Mouse (Mus musculus): Measurements from ENCODE around the gene Gxylt1. TPM values are rescaled to one million over a fixed set of nuclear protein-coding genes. Genes with fewer than 3 reads are reported as not detected.
"Not testable (repeated sequence)": the region's sequence is repeated elsewhere in the genome, so short reads cannot be mapped to it uniquely, and the experiment has no call there.

Gxylt1 gene
- polyA plus RNA-seq, 1 experiment from 2014 or later, result 4.3 TPM

DNA sequence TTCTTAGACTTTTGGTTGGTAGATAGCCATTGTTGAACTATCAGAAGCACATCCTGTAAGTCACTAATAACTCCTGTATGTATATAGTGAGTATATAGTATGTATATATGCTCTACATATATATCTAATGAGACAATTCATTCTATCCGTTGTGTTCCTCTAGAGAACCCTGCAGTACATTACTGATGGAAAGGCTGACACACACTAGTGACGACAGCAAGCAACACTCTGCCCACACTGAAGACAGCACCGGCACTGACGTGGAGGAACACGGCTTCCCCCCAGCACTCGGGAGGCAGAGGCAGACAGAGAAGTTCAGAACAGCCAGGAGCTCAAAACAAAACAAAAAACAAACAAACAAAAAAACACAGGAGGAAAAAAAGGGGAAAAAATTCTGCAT, 22.6 kb downstream of the Gxylt1 start:
- Histone ChIP-seq H3K9ac (ENCODE audit: low read depth, low read length) (no peak overlapping the region), H3K4me3 (ENCODE audit: low read length) (no peak overlapping the region), H3K9me3 (ENCODE audit: control insufficient read depth, low read length) (no peaks in the 10 kb centered on the region), H3K4me1 (ENCODE audit: control insufficient read depth, insufficient read depth, low read depth, low read length) (no peaks in the 10 kb centered on the region), H3K27me3 (replicated peaks; ENCODE audit: control insufficient read depth, insufficient read depth, low read length) (no peaks in the 10 kb centered on the region), H3K4me2 (ENCODE audit: low read length) (no peak overlapping the region), H3K36me3 (ENCODE audit: control insufficient read depth, insufficient read depth, low read length) (peaks cover 6% of the 10 kb centered on the region), H3K27ac (ENCODE audit: low read depth, low read length) (no peak overlapping the region)
- WGBS, result 86% methylated on average over 6 of the region's 6 CpGs
- no peak for ATAC-seq

DNA sequence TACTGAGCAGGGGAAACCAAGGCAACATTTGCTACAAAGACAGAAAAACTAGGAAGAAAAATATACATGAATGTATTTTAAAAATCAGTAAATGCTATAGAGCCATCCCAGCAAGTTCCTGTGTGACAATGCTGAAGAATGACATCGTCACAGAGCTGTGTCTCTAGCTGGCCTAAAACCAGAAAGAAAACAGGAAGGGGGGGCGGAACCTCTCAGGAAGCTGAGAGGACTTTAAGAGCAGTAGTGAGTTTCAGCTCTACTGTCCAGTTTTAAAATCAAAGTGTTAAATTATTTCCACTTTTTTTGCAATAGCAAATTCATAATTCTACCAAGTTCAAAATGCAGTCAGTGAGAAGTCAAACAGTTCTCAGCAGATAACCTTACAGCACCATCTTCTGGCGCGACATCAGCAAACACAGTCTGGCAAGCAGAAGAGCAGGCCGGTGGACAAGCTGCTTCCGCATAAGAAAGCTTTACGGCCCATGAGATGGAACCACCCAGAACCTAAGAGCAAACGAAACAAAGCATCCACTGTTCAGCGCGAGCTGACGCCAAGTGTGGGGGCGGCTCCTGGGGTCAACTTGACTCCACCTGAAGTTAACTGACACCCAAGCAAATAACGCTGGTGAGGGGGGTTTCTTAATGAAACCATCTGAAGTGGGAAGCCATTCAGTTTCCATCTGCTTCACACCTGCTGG, 23.3 kb downstream of the Gxylt1 start:
- ATAC-seq, result no peak
- H3K27ac ChIP-seq (ENCODE audit: low read depth, low read length), result no peak overlapping the region
- H3K4me2 ChIP-seq (ENCODE audit: low read length), result no peak overlapping the region
- no peaks in the 10 kb centered on the region for H3K9me3 ChIP-seq (ENCODE audit: control insufficient read depth, low read length)
- 65% methylated on average over 13 of the region's 13 CpGs for WGBS
- no peaks in the 10 kb centered on the region for H3K4me1 ChIP-seq (ENCODE audit: control insufficient read depth, insufficient read depth, low read depth, low read length)
- no peak overlapping the region for H3K4me3 ChIP-seq (ENCODE audit: low read length)
- no peaks in the 10 kb centered on the region for H3K27me3 ChIP-seq (replicated peaks; ENCODE audit: control insufficient read depth, insufficient read depth, low read length)
- H3K9ac ChIP-seq (ENCODE audit: low read depth, low read length), result no peak overlapping the region
- H3K36me3 ChIP-seq (ENCODE audit: control insufficient read depth, insufficient read depth, low read length), result peaks cover 4% of the 10 kb centered on the region

DNA sequence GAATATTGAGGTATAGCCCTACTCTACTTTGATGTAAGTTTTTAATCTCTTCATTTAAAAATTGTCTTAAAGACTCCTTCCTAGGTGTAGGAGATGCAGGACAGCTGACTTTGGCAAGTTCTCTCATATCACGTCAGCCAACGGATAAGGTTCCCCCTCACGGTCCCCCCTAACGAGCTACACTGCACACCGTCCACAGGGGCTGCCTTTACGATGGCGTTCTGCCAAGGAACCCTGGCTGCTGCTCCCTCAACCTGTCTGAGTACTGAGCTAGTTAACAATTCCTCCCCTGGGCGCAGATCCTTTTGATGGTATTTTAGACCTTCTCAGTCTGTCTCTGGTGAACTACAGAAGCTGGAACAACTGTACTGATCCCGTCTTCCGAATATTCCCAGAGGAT, 31.8 kb downstream of the Gxylt1 start:
- Histone ChIP-seq H3K36me3 (ENCODE audit: control insufficient read depth, insufficient read depth, low read length) (peaks cover 3% of the 10 kb centered on the region), H3K4me1 (ENCODE audit: control insufficient read depth, insufficient read depth, low read depth, low read length) (no peaks in the 10 kb centered on the region), H3K4me3 (ENCODE audit: low read length) (no peak overlapping the region), H3K27me3 (replicated peaks; ENCODE audit: control insufficient read depth, insufficient read depth, low read length) (no peaks in the 10 kb centered on the region), H3K27ac (ENCODE audit: low read depth, low read length) (no peak overlapping the region), H3K4me2 (ENCODE audit: low read length) (no peak overlapping the region), H3K9ac (ENCODE audit: low read depth, low read length) (no peak overlapping the region), H3K9me3 (ENCODE audit: control insufficient read depth, low read length) (no peaks in the 10 kb centered on the region)
- 59% methylated on average over 10 of the region's 10 CpGs for WGBS
- ATAC-seq, result no peak

DNA sequence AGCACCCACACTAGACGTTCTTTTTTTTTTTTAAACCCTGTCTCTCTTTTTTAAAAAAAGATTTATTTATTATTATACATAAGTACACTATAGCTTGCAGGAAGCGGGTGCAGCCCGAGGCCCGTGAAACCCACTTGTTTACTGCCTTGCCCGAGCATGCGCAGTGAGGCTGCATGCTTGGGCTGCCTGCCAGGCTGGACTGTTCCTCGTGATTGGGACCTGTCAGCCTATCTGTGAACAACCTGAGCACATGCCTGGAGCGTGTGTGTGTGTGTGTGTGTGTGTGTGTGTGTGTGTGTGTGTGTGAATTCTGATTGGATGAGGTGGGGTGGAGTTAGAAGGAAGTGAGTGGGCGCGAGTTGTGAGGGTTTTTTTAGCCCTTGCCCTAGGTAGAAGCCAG, 38.5 kb downstream of the Gxylt1 start:
- not testable (repeated sequence) for H3K9ac ChIP-seq (ENCODE audit: low read depth, low read length); ATAC-seq; H3K27me3 ChIP-seq (replicated peaks; ENCODE audit: control insufficient read depth, insufficient read depth, low read length); H3K27ac ChIP-seq (ENCODE audit: low read depth, low read length); H3K4me2 ChIP-seq (ENCODE audit: low read length); H3K36me3 ChIP-seq (ENCODE audit: control insufficient read depth, insufficient read depth, low read length); H3K4me1 ChIP-seq (ENCODE audit: control insufficient read depth, insufficient read depth, low read depth, low read length); H3K4me3 ChIP-seq (ENCODE audit: low read length)
- peaks cover 10% of the 10 kb centered on the region for H3K9me3 ChIP-seq (ENCODE audit: control insufficient read depth, low read length)
- 94% methylated on average over 10 of the region's 10 CpGs for WGBS

DNA sequence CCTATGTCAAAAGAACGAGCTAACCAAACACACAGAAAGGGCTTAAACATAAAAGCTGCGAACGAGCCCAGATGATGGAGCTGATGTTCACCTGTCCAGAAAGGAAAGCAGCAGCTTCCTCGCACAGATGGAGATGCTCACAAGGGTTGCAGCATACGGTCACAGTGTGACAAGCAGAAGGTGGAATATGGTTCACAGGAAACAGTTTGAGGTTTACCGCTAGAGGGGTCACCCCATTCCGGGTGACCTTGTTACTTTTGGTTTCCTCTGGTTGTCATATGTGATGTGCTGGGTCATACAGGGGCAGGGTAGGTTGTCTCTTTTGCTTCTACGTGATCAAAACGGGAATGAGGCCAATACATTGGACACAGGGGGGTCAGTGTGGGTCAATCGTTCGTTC, 46.0 kb downstream of the Gxylt1 start:
- Histone ChIP-seq H3K9me3 (ENCODE audit: control insufficient read depth, low read length) (0 out of 2 replicates have a peak, but pooled peaks cover 2% of the 10 kb centered on the region), H3K4me3 (ENCODE audit: low read length) (no peak overlapping the region), H3K9ac (ENCODE audit: low read depth, low read length) (no peak overlapping the region), H3K4me2 (ENCODE audit: low read length) (no peak overlapping the region), H3K4me1 (ENCODE audit: control insufficient read depth, insufficient read depth, low read depth, low read length) (peaks cover 4% of the 10 kb centered on the region; the same call in 1 of the 2 replicates), H3K36me3 (ENCODE audit: control insufficient read depth, insufficient read depth, low read length) (no peaks in the 10 kb centered on the region), H3K27ac (ENCODE audit: low read depth, low read length) (no peak overlapping the region), H3K27me3 (replicated peaks; ENCODE audit: control insufficient read depth, insufficient read depth, low read length) (no peaks in the 10 kb centered on the region)
- no peak for ATAC-seq
- 80% methylated on average over 11 of the region's 11 CpGs for WGBS

DNA sequence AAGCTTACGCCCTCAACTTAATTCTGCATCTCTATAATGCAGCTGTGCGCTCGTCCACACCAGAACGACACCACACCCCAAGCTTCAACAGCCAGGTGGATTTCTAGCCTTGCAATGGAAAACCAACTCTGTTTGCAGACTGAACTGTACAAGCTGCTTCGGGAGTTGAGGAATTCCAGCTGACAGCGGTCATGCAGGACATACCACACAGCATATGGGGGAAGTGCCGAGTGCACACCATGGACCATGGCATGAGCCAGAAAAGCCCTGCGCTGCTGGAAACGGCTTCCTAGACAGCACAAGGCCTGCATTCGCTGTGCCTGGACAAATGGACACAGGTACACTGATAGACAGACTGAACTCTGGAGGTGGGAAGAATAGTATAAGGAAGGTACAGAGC, 46.6 kb downstream of the Gxylt1 start:
- ATAC-seq, result no peak
- 0 out of 2 replicates have a peak, but pooled peaks cover 2% of the 10 kb centered on the region for H3K9me3 ChIP-seq (ENCODE audit: control insufficient read depth, low read length)
- H3K4me3 ChIP-seq (ENCODE audit: low read length), result no peak overlapping the region
- peaks cover 4% of the 10 kb centered on the region; the same call in 1 of the 2 replicates for H3K4me1 ChIP-seq (ENCODE audit: control insufficient read depth, insufficient read depth, low read depth, low read length)
- no peak overlapping the region for H3K27ac ChIP-seq (ENCODE audit: low read depth, low read length)
- H3K36me3 ChIP-seq (ENCODE audit: control insufficient read depth, insufficient read depth, low read length), result no peaks in the 10 kb centered on the region
- H3K4me2 ChIP-seq (ENCODE audit: low read length), result no peak overlapping the region
- H3K27me3 ChIP-seq (replicated peaks; ENCODE audit: control insufficient read depth, insufficient read depth, low read length), result no peaks in the 10 kb centered on the region
- H3K9ac ChIP-seq (ENCODE audit: low read depth, low read length), result no peak overlapping the region
- WGBS, result 89% methylated on average over 10 of the region's 10 CpGs

DNA sequence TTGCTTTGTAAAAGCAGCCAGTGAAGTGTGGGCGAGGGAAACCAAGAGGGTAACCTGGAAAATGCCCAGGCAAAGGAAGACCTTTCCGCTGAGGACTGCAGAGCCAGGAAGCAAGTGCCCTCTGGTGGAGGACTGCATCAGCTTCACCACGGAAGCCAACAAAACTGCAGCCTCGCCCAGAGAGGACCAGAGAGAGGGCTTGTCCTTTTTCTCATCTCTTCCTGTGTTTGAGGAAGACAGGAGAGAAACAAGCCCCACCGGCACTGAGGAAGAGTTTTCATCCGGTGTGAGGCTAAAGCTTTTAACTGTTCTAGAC, 47.3 kb downstream of the Gxylt1 start:
- no peak overlapping the region for H3K9ac ChIP-seq (ENCODE audit: low read depth, low read length)

DNA sequence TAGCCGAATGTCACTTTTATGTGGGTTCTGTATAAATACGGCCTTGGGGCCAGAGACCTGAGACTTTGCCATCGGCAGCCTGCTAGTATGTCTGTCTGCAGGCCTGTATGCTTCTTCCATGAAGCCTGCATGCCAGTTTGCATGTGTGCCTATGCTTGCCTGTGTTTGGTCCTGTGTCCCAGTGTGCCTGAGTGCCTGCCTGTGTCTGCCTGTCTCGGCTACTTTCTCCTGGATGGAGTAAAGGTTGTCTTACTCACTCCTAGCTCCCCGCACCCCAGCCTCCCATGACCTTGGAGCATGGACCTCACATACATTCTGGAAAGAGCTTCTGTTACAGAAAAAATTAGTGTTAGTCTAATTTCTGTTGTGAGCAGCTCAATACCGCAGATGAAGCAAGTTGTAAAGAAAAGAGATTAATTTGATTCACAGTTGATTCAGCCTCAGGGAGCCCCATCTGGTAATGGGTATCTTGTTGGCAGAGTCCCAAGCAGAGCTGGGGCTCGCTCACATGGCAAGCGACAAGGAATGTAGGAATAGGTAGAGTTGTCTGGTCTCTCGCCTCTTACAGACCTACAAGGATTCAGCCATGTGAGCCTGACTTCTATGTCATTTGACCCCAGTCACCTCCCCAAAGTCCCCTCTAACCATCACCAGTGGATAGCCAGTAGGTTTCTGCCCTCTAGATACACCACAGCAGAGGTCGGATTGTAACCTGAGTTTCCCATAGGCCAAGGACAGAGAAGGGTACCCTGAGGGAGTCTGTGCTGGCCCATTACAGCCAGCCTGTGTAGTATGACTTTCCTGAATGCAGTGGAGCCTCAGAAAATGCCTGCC, 47.8 kb downstream of the Gxylt1 start:
- H3K27ac ChIP-seq (ENCODE audit: low read depth, low read length), result no peak overlapping the region

More for the DNA sequence above, 47.3 kb downstream of the Gxylt1 start:
- H3K27ac ChIP-seq (ENCODE audit: low read depth, low read length), result no peak overlapping the region
- 23% methylated on average over 6 of the region's 6 CpGs for WGBS
- no peak overlapping the region for H3K4me2 ChIP-seq (ENCODE audit: low read length)
- H3K36me3 ChIP-seq (ENCODE audit: control insufficient read depth, insufficient read depth, low read length), result no peaks in the 10 kb centered on the region
- no peak overlapping the region for H3K4me3 ChIP-seq (ENCODE audit: low read length)
- peaks cover 4% of the 10 kb centered on the region; the same call in 1 of the 2 replicates for H3K4me1 ChIP-seq (ENCODE audit: control insufficient read depth, insufficient read depth, low read depth, low read length)
- ATAC-seq, result peak; percentile 70; the same call in 1 of the 2 replicates
- no peaks in the 10 kb centered on the region for H3K9me3 ChIP-seq (ENCODE audit: control insufficient read depth, low read length)
- H3K27me3 ChIP-seq (replicated peaks; ENCODE audit: control insufficient read depth, insufficient read depth, low read length), result no peaks in the 10 kb centered on the region

DNA sequence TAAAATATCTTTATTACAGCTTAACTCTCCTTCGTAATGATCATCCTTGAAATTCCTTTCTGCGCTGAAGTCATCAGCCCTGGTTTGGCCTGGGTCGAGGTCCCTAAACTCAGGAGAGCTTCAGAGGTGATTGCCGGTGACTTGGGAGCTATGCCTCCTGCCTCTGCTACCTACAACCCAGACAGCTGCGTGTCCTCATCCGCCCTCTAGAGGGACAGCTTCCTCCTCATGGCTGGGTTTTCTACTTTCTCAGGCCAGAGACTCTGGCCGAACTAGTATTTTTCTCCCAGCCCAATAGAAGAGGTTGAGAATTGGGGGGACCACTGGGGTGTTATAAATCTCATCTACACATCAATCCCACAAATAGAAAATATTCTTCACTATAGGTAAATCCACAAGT, 52.5 kb downstream of the Gxylt1 start:
- H3K4me2 ChIP-seq (ENCODE audit: low read length), result no peak overlapping the region
- H3K4me3 ChIP-seq (ENCODE audit: low read length), result no peak overlapping the region
- WGBS, result 55% methylated on average over 7 of the region's 7 CpGs
- H3K27me3 ChIP-seq (replicated peaks; ENCODE audit: control insufficient read depth, insufficient read depth, low read length), result no peaks in the 10 kb centered on the region
- no peak overlapping the region for H3K27ac ChIP-seq (ENCODE audit: low read depth, low read length)
- peaks cover 2% of the 10 kb centered on the region; the same call in 1 of the 2 replicates for H3K4me1 ChIP-seq (ENCODE audit: control insufficient read depth, insufficient read depth, low read depth, low read length)
- no peak for ATAC-seq
- H3K36me3 ChIP-seq (ENCODE audit: control insufficient read depth, insufficient read depth, low read length), result no peaks in the 10 kb centered on the region
- no peaks in the 10 kb centered on the region for H3K9me3 ChIP-seq (ENCODE audit: control insufficient read depth, low read length)
- H3K9ac ChIP-seq (ENCODE audit: low read depth, low read length), result no peak overlapping the region

More for the DNA sequence above, 47.8 kb downstream of the Gxylt1 start:
- H3K27me3 ChIP-seq (replicated peaks; ENCODE audit: control insufficient read depth, insufficient read depth, low read length), result no peaks in the 10 kb centered on the region
- no peaks in the 10 kb centered on the region for H3K36me3 ChIP-seq (ENCODE audit: control insufficient read depth, insufficient read depth, low read length)
- no peak overlapping the region for H3K9ac ChIP-seq (ENCODE audit: low read depth, low read length)
- no peak overlapping the region for H3K4me3 ChIP-seq (ENCODE audit: low read length)
- H3K9me3 ChIP-seq (ENCODE audit: control insufficient read depth, low read length), result no peaks in the 10 kb centered on the region
- ATAC-seq, result 0 out of 2 replicates have a peak, but pooled peaks have one; percentile 52
- WGBS, result 77% methylated on average over 10 of the region's 10 CpGs
- no peak overlapping the region for H3K4me2 ChIP-seq (ENCODE audit: low read length)
- H3K4me1 ChIP-seq (ENCODE audit: control insufficient read depth, insufficient read depth, low read depth, low read length), result peaks cover 4% of the 10 kb centered on the region; the same call in 1 of the 2 replicates
